Mouse (Mus musculus) layer of hippocampus, adult 9-11 months (tissue): ENCODE results near the gene Rnasek.

Source experiments
- DNase-seq: peaks from one replicate; pipeline ENCODE4 v3.0.0; 2022

Rnasek gene

DNA sequence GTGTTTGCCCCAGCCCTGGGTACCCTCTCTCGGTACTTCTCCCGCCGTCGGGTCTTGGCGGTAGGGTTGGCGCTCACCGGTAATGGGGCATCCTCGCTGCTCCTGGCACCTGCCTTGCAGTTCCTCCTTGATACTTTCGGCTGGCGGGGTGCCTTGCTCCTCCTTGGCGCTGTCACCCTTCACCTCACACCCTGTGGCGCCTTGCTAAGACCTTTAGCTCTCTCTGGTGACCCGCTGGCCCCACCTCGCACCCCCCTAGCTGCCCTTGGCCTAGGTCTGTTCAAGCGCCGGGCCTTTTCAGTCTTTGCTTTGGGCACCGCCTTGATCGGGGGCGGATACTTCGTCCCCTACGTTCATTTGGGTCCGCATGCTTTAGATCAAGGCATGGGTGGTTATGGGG, 24.3 kb downstream of the Rnasek start:
- DNase-seq, result no peak

DNA sequence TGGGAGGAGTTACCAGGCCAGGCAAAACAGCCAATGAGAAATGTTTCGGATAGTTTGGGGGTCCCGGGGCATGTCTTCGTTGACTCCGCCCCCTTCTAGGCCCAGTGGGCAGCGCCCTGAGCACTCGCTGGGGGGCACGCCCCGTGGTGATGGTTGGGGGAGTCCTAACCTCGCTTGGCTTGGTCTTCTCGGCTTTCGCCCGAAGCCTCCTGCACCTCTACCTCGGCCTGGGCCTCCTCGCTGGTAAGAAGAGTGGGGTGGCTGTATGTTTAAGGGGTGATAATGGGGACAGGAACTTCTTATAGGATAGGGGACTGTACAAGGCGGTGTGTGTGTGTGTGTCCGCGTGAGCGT, 24.8 kb downstream of the Rnasek start:
- no peak for DNase-seq

DNA sequence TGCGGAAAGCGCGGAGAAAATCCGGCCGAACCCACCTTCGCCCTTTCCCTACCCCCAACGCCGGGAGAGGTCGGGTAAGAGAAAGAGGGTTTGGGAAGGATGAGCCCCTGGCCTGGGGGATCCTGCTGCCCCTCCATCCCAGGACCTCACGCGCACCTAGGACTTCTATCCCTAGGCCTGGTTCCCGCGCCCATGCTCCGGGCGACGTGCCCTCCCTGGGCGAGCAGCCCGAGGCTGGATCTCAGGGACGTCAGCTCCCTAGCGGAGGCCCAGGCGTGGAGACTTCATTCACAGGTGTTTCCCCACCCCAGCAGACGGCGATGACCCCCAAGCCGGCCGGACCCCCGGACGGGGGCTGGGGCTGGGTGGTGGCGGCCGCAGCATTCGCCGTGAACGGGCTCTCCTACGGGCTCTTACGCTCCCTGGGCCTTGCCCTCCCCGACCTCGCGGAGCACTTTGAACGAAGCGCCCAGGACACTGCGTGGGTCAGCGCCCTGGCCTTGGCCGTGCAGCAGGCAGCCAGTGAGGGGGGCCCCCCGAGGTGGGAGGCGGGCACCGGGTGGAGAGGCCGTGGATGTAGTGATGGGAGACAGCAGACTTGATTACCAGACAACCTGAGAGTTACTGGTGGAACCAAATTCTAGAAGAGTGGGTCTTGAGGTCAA, 25.3 kb downstream of the Rnasek start:
- no peak for DNase-seq

DNA sequence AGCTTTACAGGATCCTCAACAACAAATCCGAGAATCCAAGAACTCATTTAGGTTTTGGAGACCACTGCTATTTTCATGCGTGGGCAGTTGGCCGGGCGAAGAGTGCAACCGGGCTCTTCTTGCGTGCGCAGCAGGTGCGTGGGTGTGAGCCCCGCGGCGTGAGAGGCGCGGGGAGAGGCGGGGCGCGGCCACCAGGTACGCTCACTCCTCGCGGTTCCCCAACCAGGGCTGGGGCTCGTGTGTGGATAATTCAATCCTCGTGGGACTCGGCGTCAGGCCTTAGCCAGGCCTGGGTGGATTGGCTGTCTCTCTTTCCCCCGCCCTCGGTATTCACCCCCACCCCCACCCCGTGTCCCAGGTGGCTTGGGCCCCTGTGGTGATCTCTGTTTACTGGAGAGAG, 25.9 kb downstream of the Rnasek start:
- no peak for DNase-seq

DNA sequence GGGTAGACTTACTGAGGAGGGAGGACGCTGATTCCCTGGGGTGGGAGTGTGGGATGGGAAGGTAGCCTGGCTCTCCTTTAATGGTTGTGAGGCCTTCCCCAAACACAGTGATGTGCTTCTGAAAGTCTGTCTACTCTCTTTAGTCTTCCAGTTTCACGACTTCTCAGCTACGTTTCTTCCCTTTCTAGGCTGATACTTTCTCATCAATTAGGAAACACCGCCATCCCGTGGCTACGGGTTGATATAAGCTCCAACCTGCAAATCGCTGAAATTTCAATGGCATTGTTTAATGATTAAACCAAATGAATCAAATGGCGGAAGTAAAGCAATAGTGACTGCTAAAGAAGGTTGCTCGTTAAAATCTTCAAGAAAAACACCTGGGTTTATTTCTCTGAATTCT, 26.7 kb downstream of the Rnasek start:
- no peak for DNase-seq

DNA sequence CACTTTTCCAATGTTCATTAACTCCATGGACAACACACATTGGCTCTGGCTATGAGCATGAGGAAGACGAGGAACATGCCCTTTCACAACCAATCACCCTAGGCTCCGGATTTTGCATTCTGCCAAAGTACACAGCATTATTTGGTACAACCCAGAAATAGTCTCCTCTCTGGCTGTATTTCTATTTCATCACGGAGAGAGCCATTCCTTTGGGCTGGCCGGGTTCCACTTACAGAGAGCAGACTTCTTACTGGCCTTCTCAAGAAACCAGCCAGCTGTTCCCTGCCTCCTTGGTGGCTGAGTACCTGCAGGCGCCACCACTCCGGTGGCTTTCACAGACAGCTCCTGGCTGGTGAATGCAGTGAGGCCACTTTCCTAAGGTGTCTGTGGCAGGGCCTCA, 27.2 kb downstream of the Rnasek start, which contains the start of gene Slc16a11:
Gene Slc16a11, plus strand, starts transcription at position 330 of the 400 bp plus-strand sequence.
- DNase-seq, result no peak

DNA sequence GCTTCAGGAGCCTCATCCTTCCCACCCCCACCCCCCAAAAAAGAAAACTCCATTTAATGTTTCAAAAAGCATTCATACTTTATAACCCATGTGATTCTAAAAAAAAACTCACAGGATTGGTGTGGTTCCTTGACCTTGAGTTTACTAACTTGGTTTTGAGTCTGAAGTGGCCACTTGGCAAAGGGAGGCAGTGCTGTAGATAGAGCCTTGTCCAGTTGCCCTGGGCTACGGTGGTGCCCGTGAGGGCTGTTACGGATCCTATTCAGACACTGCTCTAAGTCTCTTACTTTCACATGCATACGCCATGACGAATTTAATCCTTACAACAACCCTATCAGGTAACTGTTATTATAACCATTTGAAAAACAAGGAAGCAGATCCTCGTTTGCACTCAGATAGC, 27.7 kb downstream of the Rnasek start:
- no peak for DNase-seq

DNA sequence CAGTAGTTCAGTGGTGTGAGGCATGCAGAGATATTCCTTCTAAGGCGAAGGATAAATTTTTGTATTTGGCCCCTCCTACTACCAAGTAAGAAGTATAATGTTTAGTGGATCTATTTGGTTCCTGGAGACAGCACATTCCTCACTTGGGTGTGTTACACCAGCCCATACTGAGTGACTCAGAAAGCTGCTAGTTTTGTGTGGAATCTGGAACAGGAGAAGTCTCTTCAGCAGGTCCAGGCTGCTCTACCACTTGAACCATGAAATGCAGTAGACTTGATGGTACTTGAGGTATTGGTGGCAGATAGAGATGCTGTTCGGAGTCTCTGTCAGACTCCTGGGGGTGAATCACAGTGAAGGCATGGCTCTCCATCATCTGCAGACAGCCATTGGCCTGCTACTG, 29.0 kb downstream of the Rnasek start:
- DNase-seq, result no peak

DNA sequence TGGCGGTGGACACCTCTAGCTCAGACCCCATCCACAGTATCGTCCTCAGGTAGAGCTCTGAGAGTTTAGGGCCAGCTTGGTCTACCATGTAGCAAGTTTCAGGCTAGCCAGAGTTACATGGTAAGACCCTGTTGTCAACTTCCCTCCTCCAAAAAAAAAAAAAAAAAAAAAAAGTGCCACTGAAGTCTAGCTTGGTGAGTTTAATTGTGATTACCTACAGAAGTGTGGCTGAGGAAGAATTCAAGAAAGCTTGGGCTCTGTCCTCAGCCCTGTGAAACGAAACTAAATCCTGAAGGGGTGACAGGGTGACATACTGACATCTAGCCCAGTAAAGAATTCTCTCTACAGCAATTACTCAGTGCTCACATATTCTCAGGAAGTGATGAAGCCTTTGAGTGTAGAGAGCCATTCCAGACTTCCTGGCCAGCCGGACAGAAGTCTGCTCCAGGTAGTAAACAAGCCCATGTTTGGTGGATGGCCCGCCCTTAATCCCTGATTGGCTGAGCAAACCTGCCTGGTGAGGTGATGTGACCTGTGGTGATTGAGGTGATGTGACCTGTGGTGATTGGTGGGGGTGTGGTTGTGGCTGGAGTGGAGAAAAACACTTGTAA, 30.8 kb downstream of the Rnasek start:
- DNase-seq, result no peak

DNA sequence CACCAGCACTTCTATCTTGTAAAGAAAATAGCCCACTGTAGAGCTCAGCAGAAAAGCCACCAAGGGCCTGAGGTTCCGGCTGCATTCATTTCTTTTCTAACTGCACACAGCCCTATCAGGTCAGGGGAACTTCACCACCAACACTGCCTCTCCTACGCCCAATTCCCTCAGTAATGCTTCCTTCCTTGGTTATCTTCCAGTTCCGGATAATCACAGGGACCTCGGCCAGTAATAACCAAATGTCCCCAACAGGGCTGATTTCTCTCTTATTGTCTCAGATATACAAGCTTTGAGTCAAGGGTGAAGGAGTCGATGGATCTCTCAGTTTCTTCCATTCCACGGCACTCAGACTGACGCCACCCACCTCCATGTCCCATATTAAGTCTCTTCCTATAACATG, 32.4 kb downstream of the Rnasek start:
- DNase-seq, result no peak

DNA sequence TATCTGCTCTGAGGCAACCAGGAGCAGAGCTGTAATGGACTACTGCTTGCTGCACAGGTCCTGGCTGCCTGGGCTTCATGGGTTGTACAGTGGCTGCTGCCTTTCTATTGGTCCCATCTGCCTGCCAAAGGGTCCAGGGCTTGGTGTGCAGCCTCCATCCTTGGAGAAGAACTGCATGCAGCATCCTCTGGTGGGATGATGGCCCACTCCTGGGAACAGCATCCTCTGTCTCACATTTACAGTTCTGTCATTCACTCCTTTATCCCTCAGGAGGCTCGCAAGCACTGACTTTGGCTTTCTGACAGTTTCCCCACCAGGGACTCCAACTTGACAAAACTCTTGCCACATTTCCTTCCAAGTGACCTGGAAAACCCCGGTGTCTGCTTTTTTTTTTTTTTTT, 32.8 kb downstream of the Rnasek start:
- no peak for DNase-seq

DNA sequence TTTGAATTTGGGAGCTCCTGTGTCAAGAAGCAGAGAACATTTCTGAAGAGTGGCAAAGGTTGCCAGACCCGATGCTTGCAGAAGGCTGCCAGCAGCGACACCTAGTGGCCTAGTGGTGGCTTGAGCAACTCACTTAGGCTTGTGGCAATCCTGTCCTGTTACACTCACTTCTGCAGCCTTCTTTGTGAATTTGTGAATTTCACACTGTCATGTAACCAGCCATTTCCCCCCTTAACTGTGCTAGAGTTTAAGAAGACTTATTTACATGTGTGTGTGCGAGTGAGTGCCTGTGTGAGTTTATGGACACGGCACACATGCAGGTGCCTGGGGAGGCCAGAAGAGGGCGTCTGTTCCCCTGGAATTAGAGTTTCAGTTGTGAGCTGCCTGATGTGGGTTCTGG, 38.0 kb downstream of the Rnasek start:
- peak; percentile 44 for DNase-seq

DNA sequence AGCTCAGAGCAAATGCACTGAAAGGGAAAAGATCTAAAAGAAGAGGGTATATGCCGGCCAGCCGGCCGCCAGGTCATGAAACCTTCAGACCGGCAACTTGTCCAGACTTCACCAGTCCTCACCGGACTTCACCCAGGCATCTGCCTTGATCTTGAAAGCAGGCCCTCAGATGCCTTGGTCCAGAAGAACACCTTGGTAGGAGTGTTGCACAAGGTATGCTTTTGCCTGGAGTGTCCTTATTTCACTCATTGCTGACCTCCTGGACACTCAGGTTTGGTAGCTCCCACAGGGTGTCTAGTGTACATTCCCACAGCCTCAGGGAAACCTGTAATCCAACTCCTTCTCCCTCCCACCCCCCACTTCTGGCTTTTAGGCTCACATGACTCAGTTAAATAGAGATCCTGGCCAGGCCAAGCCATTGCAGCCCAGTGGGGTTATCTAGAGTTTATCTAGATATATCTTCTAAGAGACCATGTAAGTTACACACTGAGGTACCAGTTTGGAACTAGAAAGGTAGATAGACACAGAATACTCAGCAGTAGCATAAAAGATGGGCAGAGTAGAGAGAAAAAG, 39.5 kb downstream of the Rnasek start:
- no peak for DNase-seq

DNA sequence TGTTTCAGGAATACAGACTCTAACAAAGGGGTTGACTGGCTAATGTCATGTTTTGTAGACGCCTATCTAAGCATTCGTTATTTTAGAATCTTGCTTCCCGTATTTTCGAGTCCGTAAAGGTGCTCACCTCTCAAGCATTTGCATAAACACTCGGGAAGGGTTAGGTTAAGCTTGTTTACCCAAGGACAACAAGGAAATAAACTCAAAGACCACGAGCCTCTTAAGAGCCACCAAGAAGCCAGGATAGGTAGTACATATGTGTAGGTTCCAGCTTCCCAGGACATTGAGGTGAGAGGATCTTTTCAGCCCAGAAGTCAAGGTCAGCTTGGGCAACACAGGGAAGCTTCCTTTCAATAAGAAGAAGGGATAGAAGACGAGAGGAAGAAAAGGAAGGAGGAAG, 40.5 kb downstream of the Rnasek start:
- no peak for DNase-seq

DNA sequence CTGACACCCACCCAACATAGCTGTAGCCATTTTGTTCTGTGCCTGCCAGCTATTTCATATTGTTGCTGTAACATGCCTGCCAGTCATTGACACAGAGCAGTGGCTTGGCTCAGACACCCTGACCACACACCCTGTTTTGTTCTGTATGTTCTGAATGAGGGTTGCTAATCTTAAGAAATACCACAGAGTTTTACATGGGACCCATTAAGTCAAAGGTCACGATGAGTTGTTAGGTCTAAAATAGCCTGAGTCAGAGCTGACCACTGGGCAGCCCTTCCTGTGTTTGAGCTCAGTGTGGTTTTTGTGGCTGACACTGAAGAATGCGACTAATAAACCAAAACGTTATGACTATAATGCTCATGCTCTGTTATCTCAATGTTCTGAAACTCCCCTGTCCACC, 41.3 kb downstream of the Rnasek start:
- DNase-seq, result no peak

DNA sequence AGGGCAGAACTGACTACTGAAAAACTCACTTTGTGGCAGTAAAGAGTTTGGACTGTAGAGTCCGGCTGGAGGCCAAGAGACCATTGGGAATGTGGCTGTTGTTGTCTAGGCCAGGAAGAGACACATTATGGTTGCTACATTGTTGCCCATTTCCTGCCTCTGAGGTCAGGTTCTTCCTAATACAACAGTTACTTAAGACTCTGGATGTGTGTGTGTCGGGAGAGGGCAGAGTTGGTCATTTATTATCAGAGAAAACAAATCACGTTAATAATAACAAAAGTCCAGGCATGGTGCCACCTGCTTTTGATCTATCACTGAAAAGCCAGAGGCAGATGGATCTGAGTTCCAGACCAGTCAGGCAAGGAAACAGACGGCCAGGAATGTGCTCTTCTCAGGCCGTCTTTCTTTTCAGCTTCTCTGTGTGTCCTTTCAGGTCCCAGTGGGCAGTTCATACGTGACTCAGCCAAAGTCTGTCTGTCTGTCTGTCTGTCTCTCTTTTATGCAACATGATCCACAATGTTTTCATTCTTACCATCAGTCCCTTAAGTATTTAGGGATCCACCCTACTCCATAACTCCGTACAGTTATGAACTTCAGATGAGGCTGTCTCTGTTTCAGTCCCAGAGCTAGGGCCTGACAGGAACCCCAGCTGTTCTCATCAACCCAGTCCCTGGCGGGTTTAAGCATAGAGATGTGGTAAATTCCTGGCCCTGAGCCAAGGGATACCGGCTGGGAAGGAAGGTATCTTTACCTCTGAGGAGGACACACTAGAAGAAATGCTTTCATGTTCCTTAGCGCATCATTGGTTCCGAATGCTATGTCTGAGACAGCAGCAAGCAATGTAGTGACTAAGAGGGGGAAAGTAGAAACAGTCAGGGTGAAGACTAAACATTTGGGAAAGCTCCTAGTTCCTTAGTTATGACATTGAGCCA, 46.0 kb downstream of the Rnasek start:
- no peak for DNase-seq

DNA sequence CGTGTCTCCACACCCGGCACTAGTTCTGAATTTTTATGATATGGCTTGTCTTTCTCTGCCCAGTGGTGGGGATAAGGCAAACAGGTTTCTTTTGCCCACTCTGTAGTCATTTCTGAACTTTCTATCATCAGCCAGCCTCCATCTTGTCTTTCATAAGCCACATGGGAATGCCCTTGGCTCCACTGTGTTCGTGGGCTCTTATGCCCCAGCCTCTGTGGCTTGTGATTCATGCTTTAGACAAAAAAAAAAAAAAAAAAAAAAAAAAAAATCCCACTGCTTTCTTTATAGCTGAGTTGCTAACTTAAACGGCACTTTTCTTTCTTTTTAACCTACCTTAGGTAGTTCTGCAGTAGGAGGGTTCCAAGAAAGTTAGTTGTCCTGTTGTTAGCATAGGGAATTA, 47.5 kb downstream of the Rnasek start:
- DNase-seq, result no peak

DNA sequence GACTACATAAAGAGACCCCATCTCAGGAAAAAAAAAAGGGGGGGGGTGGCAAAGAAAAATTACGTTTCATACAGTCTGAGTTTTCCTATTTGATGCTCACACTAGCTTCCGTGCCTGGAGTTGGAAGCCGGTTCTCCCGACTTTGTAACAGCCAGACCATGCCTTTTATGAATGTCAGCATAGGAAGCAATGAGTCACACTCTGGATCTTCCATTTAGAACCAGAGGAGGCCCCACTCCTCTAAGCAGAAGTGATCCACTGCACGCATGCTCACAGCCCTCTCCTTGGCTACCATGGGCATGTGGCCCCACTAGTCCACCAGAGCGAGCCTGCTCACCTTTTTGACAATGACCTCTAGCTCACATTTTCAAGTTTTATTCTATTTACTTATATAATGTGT, 48.5 kb downstream of the Rnasek start:
- no peak for DNase-seq

DNA sequence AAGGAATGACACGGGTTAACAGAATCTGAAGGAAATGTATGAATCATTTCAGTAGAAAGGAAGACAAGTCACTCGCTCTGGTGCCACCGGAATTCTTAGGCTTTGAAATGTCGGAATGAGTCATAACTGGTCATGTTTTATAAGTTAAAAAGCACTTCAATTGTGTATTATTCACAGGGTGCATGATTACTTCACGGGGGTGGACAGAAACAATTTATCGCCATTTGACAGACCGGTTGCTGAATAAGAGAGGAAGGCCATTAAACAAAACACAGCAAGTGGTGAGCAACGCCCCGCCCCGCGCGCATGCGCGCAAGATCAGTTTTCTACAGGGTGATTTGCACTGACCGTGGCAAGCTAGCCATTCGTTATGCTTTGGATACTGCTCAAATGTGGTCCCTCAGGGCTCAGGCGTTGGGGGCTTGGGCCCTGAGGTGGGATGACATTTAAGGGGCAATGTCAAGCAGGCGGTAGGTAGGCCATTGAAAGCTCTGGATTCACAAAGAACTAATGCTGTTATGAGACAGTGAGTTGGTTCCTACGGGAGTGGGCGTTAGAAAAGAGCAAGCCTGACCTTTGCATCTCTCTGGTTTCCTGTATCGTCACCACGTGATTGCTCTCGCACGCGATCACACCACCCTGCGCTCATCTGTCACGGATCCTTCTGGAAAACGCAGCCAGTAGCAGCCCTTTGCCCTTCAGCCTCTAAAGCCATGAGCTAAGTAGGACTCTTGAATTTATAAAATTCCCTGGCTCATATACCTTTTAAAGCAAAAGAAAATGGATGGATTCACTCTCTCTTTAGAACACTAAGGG, 50.1 kb downstream of the Rnasek start:
- no peak for DNase-seq
